Comparison of ENCODE assay signal across 22 mouse cellular contexts in the genomic region with DNA sequence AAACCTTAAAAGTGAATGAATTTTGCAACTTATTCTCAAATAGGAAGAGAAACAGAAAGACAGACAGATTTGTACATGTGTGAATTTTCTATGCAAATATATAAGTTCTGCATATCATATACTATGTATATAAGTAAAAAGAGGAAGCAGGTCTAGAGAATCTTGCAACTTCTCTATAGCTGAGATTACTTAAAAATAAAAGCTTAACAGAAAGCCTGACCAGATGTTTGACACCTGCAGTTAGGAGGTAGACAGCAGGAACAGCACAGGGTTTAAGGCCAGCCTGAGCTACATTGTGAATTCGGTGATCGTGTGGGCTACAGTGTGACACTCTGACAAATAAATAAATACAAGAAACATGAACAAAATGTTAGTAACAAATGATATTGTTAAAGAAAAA. TPM values are rescaled to one million over a fixed set of nuclear protein-coding genes. Genes with fewer than 3 reads are reported as not detected.
DNase-seq lines count a peak whose midpoint lies in the region; ATAC-seq and TF ChIP-seq lines count a peak whose summit lies in the region.
"Had no signal": no experiment of that assay in that cellular context is flagged by ENCODE, and none has a peak within 500 bp of the region (broad histone marks: within the 10 kb centered on the region; RNA-seq: fewer than 3 reads in every experiment).

No protein-coding gene starts in this region.

- no peak overlapping the region for H3K4me3 ChIP-seq in spleen, adult 2 months (ENCODE audit: extremely low read depth, insufficient read depth, insufficient read length)
- peak overlapping the region; percentile 93; the same call in 1 of the 2 replicates for H3K4me3 ChIP-seq in liver, postnatal 0 days (ENCODE audit: low read depth, low read length)
- no peak overlapping the region for H3K4me3 ChIP-seq in heart, embryonic 12.5 days
- H3K4me3 ChIP-seq: embryonic facial prominence, embryonic 15.5 days; left cerebral cortex, adult 2 months; stomach, embryonic 15.5 days had no signal

- TF ChIP-seq CTCF in spleen, adult 2 months (IDR thresholded peaks at IDR 0.05; ENCODE audit: extremely low read depth, insufficient read depth, insufficient read length, insufficient replicate concordance): no peak
- TF ChIP-seq CTCF in liver, postnatal 0 days (IDR thresholded peaks at IDR 0.05; ENCODE audit: low read depth): no peak

- peak overlapping the region; percentile 56 for H3K27ac ChIP-seq in spleen, adult 2 months (ENCODE audit: insufficient read depth, low read length)
- H3K27ac ChIP-seq in liver, postnatal 0 days (ENCODE audit: low read depth): peak overlapping the region; percentile 89; the same call in 1 of the 2 replicates
- no peak overlapping the region for H3K27ac ChIP-seq in heart, embryonic 12.5 days (ENCODE audit: poor library complexity, severe bottlenecking)
- H3K27ac ChIP-seq: embryonic facial prominence, embryonic 15.5 days; hindbrain, postnatal 0 days; left cerebral cortex, adult 2 months; stomach, embryonic 15.5 days had no signal

- H3K9me3 ChIP-seq in liver, postnatal 0 days (ENCODE audit: low read length): no peaks in the 10 kb centered on the region
- H3K9me3 ChIP-seq in heart, embryonic 12.5 days (replicated peaks): no peaks in the 10 kb centered on the region
- H3K9me3 ChIP-seq: embryonic facial prominence, embryonic 15.5 days; stomach, embryonic 15.5 days had no signal

- peak in 1 of 2 experiments; percentile 50 for DNase-seq in spleen, adult 2 months (ENCODE audit: low read depth in 1 of 2, low spot score in 2 of 2)
- no peak for DNase-seq in spleen, postnatal 14 days (ENCODE audit: low spot score in 2 of 2)
- DNase-seq in liver, postnatal 0 days: no peak
- DNase-seq in kidney, postnatal 36 days: no peak
- no peak for DNase-seq in thymus, postnatal 0 days (ENCODE audit: low spot score)
- DNase-seq: adrenal gland, postnatal 10 days; cerebellum, adult 11-12 months; heart, postnatal 4 days; kidney, postnatal 25 days; left cerebral cortex, postnatal 4 days; lung, adult 18-20 months; thymus, adult 18-20 months had no signal

- H3K27me3 ChIP-seq in spleen, adult 2 months (ENCODE audit: control insufficient read depth, insufficient read depth, low read length): peaks cover 3% of the 10 kb centered on the region
- peaks cover 8% of the 10 kb centered on the region for H3K27me3 ChIP-seq in liver, postnatal 0 days (ENCODE audit: insufficient read depth, low read length)
- peaks cover 3% of the 10 kb centered on the region for H3K27me3 ChIP-seq in heart, embryonic 12.5 days (replicated peaks)

- TF ChIP-seq EP300 in liver, postnatal 0 days (IDR thresholded peaks at IDR 0.05; ENCODE audit: low read depth): no peak

- H3K9ac ChIP-seq in liver, postnatal 0 days (replicated peaks): no peak overlapping the region; the same call in 1 of the 2 replicates
- H3K9ac ChIP-seq in heart, embryonic 12.5 days: no peak overlapping the region
- H3K9ac ChIP-seq: embryonic facial prominence, embryonic 15.5 days; stomach, embryonic 15.5 days had no signal

- peak overlapping the region; percentile 86 for H3K4me2 ChIP-seq in liver, postnatal 0 days (ENCODE audit: low read depth, low read length)
- H3K4me2 ChIP-seq in heart, embryonic 12.5 days: no peak overlapping the region
- H3K4me2 ChIP-seq: embryonic facial prominence, embryonic 15.5 days; midbrain, embryonic 11.5 days; stomach, embryonic 15.5 days had no signal

- TF ChIP-seq POLR2A in spleen, adult 2 months (IDR thresholded peaks at IDR 0.05; ENCODE audit: low read depth, low read length): no peak

- peaks cover 28% of the 10 kb centered on the region; the same call in 1 of the 2 replicates for H3K4me1 ChIP-seq in spleen, adult 2 months (ENCODE audit: control insufficient read depth, insufficient read depth, insufficient read length)
- peaks cover 55% of the 10 kb centered on the region for H3K4me1 ChIP-seq in liver, postnatal 0 days (ENCODE audit: insufficient read depth)
- H3K4me1 ChIP-seq in heart, embryonic 12.5 days (replicated peaks): peaks cover 21% of the 10 kb centered on the region

- ATAC-seq in granulocyte monocyte progenitor cell, adult 5-6 weeks (replicated peaks; ENCODE audit: poor library complexity, severe bottlenecking): peak; percentile 19
- ATAC-seq in liver, postnatal 0 days: no peak
- ATAC-seq in heart, embryonic 12.5 days (ENCODE audit: insufficient number of reproducible peaks, low FRiP score): no peak
- ATAC-seq: hindbrain, postnatal 0 days; intestine, postnatal 0 days; Patski had no signal

- no peaks in the 10 kb centered on the region for H3K36me3 ChIP-seq in spleen, adult 2 months (ENCODE audit: control insufficient read depth, insufficient read depth, low read length)
- peaks cover 23% of the 10 kb centered on the region for H3K36me3 ChIP-seq in liver, postnatal 0 days (replicated peaks; ENCODE audit: insufficient read depth, low read length)
- H3K36me3 ChIP-seq in heart, embryonic 12.5 days: no peaks in the 10 kb centered on the region
- H3K36me3 ChIP-seq: embryonic facial prominence, embryonic 15.5 days; stomach, embryonic 15.5 days had no signal

- 23% methylated on average over 2 of the region's 2 CpGs for whole genome bisulfite sequencing in spleen, adult 2 months
- 65% methylated on average over 2 of the region's 2 CpGs for WGBS in liver, postnatal 0 days (ENCODE audit: insufficient replicate concordance)
- WGBS in heart, embryonic 12.5 days: 99% methylated on average over 2 of the region's 2 CpGs

RNA-seq across cellular contexts. Expression of a gene that starts 3.6 kb away (rescaled TPM):
- 280 and 330 TPM in 2 replicates for polyA plus RNA-seq in spleen, adult 2 months (2012; rRNA removed)
- 10.4 and 12.2 TPM in 2 replicates for total RNA-seq in granulocyte monocyte progenitor cell, adult 5-6 weeks (2014; fragmentation: Nextera tagmentation)
- 6.2 and 8.6 TPM in 2 replicates for total RNA-seq in granulocyte monocyte progenitor cell, adult 5-6 weeks (2017)
- 372 and 407 TPM in 2 replicates for polyA plus RNA-seq in liver, postnatal 0 days (2015; fragmentation: Nextera tagmentation; extraction: Ambion mirVana)
- polyA plus RNA-seq in thymus, postnatal 0 days (2015; fragmentation: Nextera tagmentation; extraction: Ambion mirVana): 26.0 and 27.6 TPM in 2 replicates
- polyA plus RNA-seq in heart, embryonic 12.5 days (2016; fragmentation: Nextera tagmentation; extraction: Ambion mirVana): 68.4 and 82.4 TPM in 2 replicates

RNA-seq across cellular contexts. Expression of a gene that starts 3.9 kb away (rescaled TPM):
- 0.23 and 0.41 TPM in 2 replicates for polyA plus RNA-seq in spleen, adult 2 months (2012; rRNA removed)
- total RNA-seq in granulocyte monocyte progenitor cell, adult 5-6 weeks (2014; fragmentation: Nextera tagmentation): 0.19 TPM in 1 of 2 replicates, not detected in the other
- 0.09 TPM in 1 of 2 replicates, not detected in the other for total RNA-seq in granulocyte monocyte progenitor cell, adult 5-6 weeks (2017)
- polyA plus RNA-seq in liver, postnatal 0 days (2015; fragmentation: Nextera tagmentation; extraction: Ambion mirVana): 0.02 and 0.18 TPM in 2 replicates
- polyA plus RNA-seq in thymus, postnatal 0 days (2015; fragmentation: Nextera tagmentation; extraction: Ambion mirVana): 0.09 and 0.10 TPM in 2 replicates
- polyA plus RNA-seq in heart, embryonic 12.5 days (2016; fragmentation: Nextera tagmentation; extraction: Ambion mirVana): 0.26 TPM in 2 replicates
- total RNA-seq: gastrocnemius, adult 18-20 months had no signal

RNA-seq across cellular contexts. Expression of a gene that starts 22.2 kb away (rescaled TPM):
- 13.9 and 16.0 TPM in 2 replicates for polyA plus RNA-seq in spleen, adult 2 months (2012; rRNA removed)
- total RNA-seq in granulocyte monocyte progenitor cell, adult 5-6 weeks (2014; fragmentation: Nextera tagmentation): 4.6 and 5.3 TPM in 2 replicates
- total RNA-seq in granulocyte monocyte progenitor cell, adult 5-6 weeks (2017): 5.1 and 7.9 TPM in 2 replicates
- polyA plus RNA-seq in liver, postnatal 0 days (2015; fragmentation: Nextera tagmentation; extraction: Ambion mirVana): 16.2 and 17.0 TPM in 2 replicates
- polyA plus RNA-seq in thymus, postnatal 0 days (2015; fragmentation: Nextera tagmentation; extraction: Ambion mirVana): 29.0 and 31.0 TPM in 2 replicates
- polyA plus RNA-seq in heart, embryonic 12.5 days (2016; fragmentation: Nextera tagmentation; extraction: Ambion mirVana): 22.8 and 23.3 TPM in 2 replicates

RNA-seq across cellular contexts. Expression of a gene that starts 35.4 kb away (rescaled TPM):
- polyA plus RNA-seq in spleen, adult 2 months (2012; rRNA removed): 21.9 and 33.0 TPM in 2 replicates
- total RNA-seq in granulocyte monocyte progenitor cell, adult 5-6 weeks (2014; fragmentation: Nextera tagmentation): 1.9 and 2.2 TPM in 2 replicates
- 3.7 and 8.9 TPM in 2 replicates for total RNA-seq in granulocyte monocyte progenitor cell, adult 5-6 weeks (2017)
- 18.3 and 18.5 TPM in 2 replicates for polyA plus RNA-seq in liver, postnatal 0 days (2015; fragmentation: Nextera tagmentation; extraction: Ambion mirVana)
- 33.5 and 35.1 TPM in 2 replicates for polyA plus RNA-seq in thymus, postnatal 0 days (2015; fragmentation: Nextera tagmentation; extraction: Ambion mirVana)
- 35.3 and 35.9 TPM in 2 replicates for polyA plus RNA-seq in heart, embryonic 12.5 days (2016; fragmentation: Nextera tagmentation; extraction: Ambion mirVana)

RNA-seq across cellular contexts. Expression of a gene that starts 47.8 kb away (rescaled TPM):
- polyA plus RNA-seq in spleen, adult 2 months (2012; rRNA removed): 0.68 and 0.72 TPM in 2 replicates
- 0.13 and 1.4 TPM in 2 replicates for total RNA-seq in granulocyte monocyte progenitor cell, adult 5-6 weeks (2014; fragmentation: Nextera tagmentation)
- total RNA-seq in granulocyte monocyte progenitor cell, adult 5-6 weeks (2017): 0.52 and 0.62 TPM in 2 replicates
- polyA plus RNA-seq in liver, postnatal 0 days (2015; fragmentation: Nextera tagmentation; extraction: Ambion mirVana): 0.25 and 0.28 TPM in 2 replicates
- 1.1 and 1.2 TPM in 2 replicates for polyA plus RNA-seq in thymus, postnatal 0 days (2015; fragmentation: Nextera tagmentation; extraction: Ambion mirVana)
- polyA plus RNA-seq in heart, embryonic 12.5 days (2016; fragmentation: Nextera tagmentation; extraction: Ambion mirVana): 3.3 and 3.5 TPM in 2 replicates
